Mouse (Mus musculus): ENCODE data around the gene Sult6b2.

DNA sequence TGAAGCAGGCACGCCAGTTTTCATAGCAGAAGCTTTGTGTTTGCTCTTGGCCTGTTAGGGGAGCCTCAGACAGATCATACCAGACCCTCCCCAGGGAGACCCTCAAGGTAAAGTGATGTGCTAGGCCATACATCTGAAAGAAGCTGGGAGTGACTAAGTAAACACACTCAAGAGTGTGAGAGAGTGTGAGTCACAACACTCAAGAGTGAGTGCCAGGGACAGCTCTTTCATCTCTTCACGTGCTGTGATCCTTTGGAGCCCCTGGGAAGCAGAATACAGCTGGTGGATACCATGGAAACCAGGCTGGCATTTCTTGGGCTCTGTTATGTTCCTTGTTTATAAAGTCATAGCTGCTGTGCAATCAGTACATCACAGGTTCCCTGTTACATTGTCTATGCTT lies 39.4 kb downstream of the Sult6b2 start:
- TF ChIP-seq CTCF (IDR thresholded peaks at IDR 0.05; ENCODE audit: low read depth) (no peak), EP300 (IDR thresholded peaks at IDR 0.05; ENCODE audit: low read depth) (no peak)

Measured in heart, postnatal 0 days (tissue).